Mouse (Mus musculus): ENCODE measurements around the gene Adamtsl1. TPM values are rescaled to one million over a fixed set of nuclear protein-coding genes. Genes with fewer than 3 reads are reported as not detected.

The Adamtsl1 gene
- polyA plus RNA-seq, 1 experiment: 0.55 TPM

- TF ChIP-seq POLR2A (IDR thresholded peaks at IDR 0.05; ENCODE audit: low read depth, low read length) (no peak), CTCF (IDR thresholded peaks at IDR 0.05; ENCODE audit: extremely low read depth, insufficient read depth, insufficient read length, insufficient replicate concordance) (no peak)
- no peak for DNase-seq (ENCODE audit: low read depth in 1 of 2, low spot score in 2 of 2)
- H3K36me3 ChIP-seq (ENCODE audit: control insufficient read depth, insufficient read depth, low read length): no peaks in the 10 kb centered on the region
- H3K4me3 ChIP-seq (ENCODE audit: extremely low read depth, insufficient read depth, insufficient read length): no peak overlapping the region
- H3K27me3 ChIP-seq (ENCODE audit: control insufficient read depth, insufficient read depth, low read length): no peaks in the 10 kb centered on the region
- WGBS: 76% methylated on average over 9 of the region's 9 CpGs
- no peak overlapping the region for H3K27ac ChIP-seq (ENCODE audit: insufficient read depth, low read length)
- no peaks in the 10 kb centered on the region for H3K4me1 ChIP-seq (ENCODE audit: control insufficient read depth, insufficient read depth, insufficient read length)
Measured at GRCm38 (mm10) chr4:85842113-85842512, 328.1 kb downstream of the Adamtsl1 start.

GRCm38 (mm10) chr4:85844381-85844780 is 330.4 kb downstream of the Adamtsl1 start:
- DNase-seq (ENCODE audit: low read depth in 1 of 2, low spot score in 2 of 2): no peak
- Histone ChIP-seq H3K36me3 (ENCODE audit: control insufficient read depth, insufficient read depth, low read length) (no peaks in the 10 kb centered on the region), H3K27ac (ENCODE audit: insufficient read depth, low read length) (no peak overlapping the region), H3K27me3 (ENCODE audit: control insufficient read depth, insufficient read depth, low read length) (no peaks in the 10 kb centered on the region), H3K4me1 (ENCODE audit: control insufficient read depth, insufficient read depth, insufficient read length) (no peaks in the 10 kb centered on the region), H3K4me3 (ENCODE audit: extremely low read depth, insufficient read depth, insufficient read length) (no peak overlapping the region)
- TF ChIP-seq CTCF (IDR thresholded peaks at IDR 0.05; ENCODE audit: extremely low read depth, insufficient read depth, insufficient read length, insufficient replicate concordance) (no peak), POLR2A (IDR thresholded peaks at IDR 0.05; ENCODE audit: low read depth, low read length) (no peak)

GRCm38 (mm10) chr4:85845931-85846330 is 332.0 kb downstream of the Adamtsl1 start:
- no peak overlapping the region for H3K27ac ChIP-seq (ENCODE audit: insufficient read depth, low read length)
- 71% methylated on average over 7 of the region's 7 CpGs for WGBS
- no peak overlapping the region for H3K4me3 ChIP-seq (ENCODE audit: extremely low read depth, insufficient read depth, insufficient read length)
- no peaks in the 10 kb centered on the region for H3K4me1 ChIP-seq (ENCODE audit: control insufficient read depth, insufficient read depth, insufficient read length)
- no peaks in the 10 kb centered on the region for H3K36me3 ChIP-seq (ENCODE audit: control insufficient read depth, insufficient read depth, low read length)
- no peaks in the 10 kb centered on the region for H3K27me3 ChIP-seq (ENCODE audit: control insufficient read depth, insufficient read depth, low read length)
- TF ChIP-seq CTCF (IDR thresholded peaks at IDR 0.05; ENCODE audit: extremely low read depth, insufficient read depth, insufficient read length, insufficient replicate concordance): no peak
- no peak for TF ChIP-seq POLR2A (IDR thresholded peaks at IDR 0.05; ENCODE audit: low read depth, low read length)
- no peak for DNase-seq (ENCODE audit: low read depth in 1 of 2, low spot score in 2 of 2)

GRCm38 (mm10) chr4:85853401-85853800 is 339.4 kb downstream of the Adamtsl1 start:
- Histone ChIP-seq H3K36me3 (ENCODE audit: control insufficient read depth, insufficient read depth, low read length) (no peaks in the 10 kb centered on the region), H3K27me3 (ENCODE audit: control insufficient read depth, insufficient read depth, low read length) (no peaks in the 10 kb centered on the region), H3K4me3 (ENCODE audit: extremely low read depth, insufficient read depth, insufficient read length) (no peak overlapping the region), H3K27ac (ENCODE audit: insufficient read depth, low read length) (no peak overlapping the region), H3K4me1 (ENCODE audit: control insufficient read depth, insufficient read depth, insufficient read length) (no peaks in the 10 kb centered on the region)
- WGBS: 85% methylated on average over 7 of the region's 7 CpGs
- TF ChIP-seq CTCF (IDR thresholded peaks at IDR 0.05; ENCODE audit: extremely low read depth, insufficient read depth, insufficient read length, insufficient replicate concordance): no peak
- TF ChIP-seq POLR2A (IDR thresholded peaks at IDR 0.05; ENCODE audit: low read depth, low read length): no peak
- no peak for DNase-seq (ENCODE audit: low read depth in 1 of 2, low spot score in 2 of 2)

GRCm38 (mm10) chr4:85854507-85854906 is 340.5 kb downstream of the Adamtsl1 start:
- Histone ChIP-seq H3K27me3 (ENCODE audit: control insufficient read depth, insufficient read depth, low read length) (no peaks in the 10 kb centered on the region), H3K27ac (ENCODE audit: insufficient read depth, low read length) (no peak overlapping the region), H3K4me1 (ENCODE audit: control insufficient read depth, insufficient read depth, insufficient read length) (no peaks in the 10 kb centered on the region), H3K4me3 (ENCODE audit: extremely low read depth, insufficient read depth, insufficient read length) (no peak overlapping the region), H3K36me3 (ENCODE audit: control insufficient read depth, insufficient read depth, low read length) (no peaks in the 10 kb centered on the region)
- whole genome bisulfite sequencing: 75% methylated on average over 8 of the region's 8 CpGs
- DNase-seq (ENCODE audit: low read depth in 1 of 2, low spot score in 2 of 2): no peak
- TF ChIP-seq POLR2A (IDR thresholded peaks at IDR 0.05; ENCODE audit: low read depth, low read length) (no peak), CTCF (IDR thresholded peaks at IDR 0.05; ENCODE audit: extremely low read depth, insufficient read depth, insufficient read length, insufficient replicate concordance) (no peak)

- no peak for DNase-seq (ENCODE audit: low read depth in 1 of 2, low spot score in 2 of 2)
- WGBS: 82% methylated on average over 6 of the region's 6 CpGs
- no peaks in the 10 kb centered on the region for H3K4me1 ChIP-seq (ENCODE audit: control insufficient read depth, insufficient read depth, insufficient read length)
- no peak overlapping the region for H3K27ac ChIP-seq (ENCODE audit: insufficient read depth, low read length)
- H3K4me3 ChIP-seq (ENCODE audit: extremely low read depth, insufficient read depth, insufficient read length): no peak overlapping the region
- no peaks in the 10 kb centered on the region for H3K27me3 ChIP-seq (ENCODE audit: control insufficient read depth, insufficient read depth, low read length)
- H3K36me3 ChIP-seq (ENCODE audit: control insufficient read depth, insufficient read depth, low read length): no peaks in the 10 kb centered on the region
- no peak for TF ChIP-seq CTCF (IDR thresholded peaks at IDR 0.05; ENCODE audit: extremely low read depth, insufficient read depth, insufficient read length, insufficient replicate concordance)
Measured at GRCm38 (mm10) chr4:85879376-85879775, 365.4 kb downstream of the Adamtsl1 start.

- Histone ChIP-seq H3K27ac (ENCODE audit: insufficient read depth, low read length) (no peak overlapping the region), H3K4me1 (ENCODE audit: control insufficient read depth, insufficient read depth, insufficient read length) (no peaks in the 10 kb centered on the region), H3K36me3 (ENCODE audit: control insufficient read depth, insufficient read depth, low read length) (no peaks in the 10 kb centered on the region), H3K27me3 (ENCODE audit: control insufficient read depth, insufficient read depth, low read length) (no peaks in the 10 kb centered on the region), H3K4me3 (ENCODE audit: extremely low read depth, insufficient read depth, insufficient read length) (no peak overlapping the region)
- no peak for DNase-seq (ENCODE audit: low read depth in 1 of 2, low spot score in 2 of 2)
- WGBS: 88% methylated on average over 4 of the region's 4 CpGs
- TF ChIP-seq POLR2A (IDR thresholded peaks at IDR 0.05; ENCODE audit: low read depth, low read length) (no peak), CTCF (IDR thresholded peaks at IDR 0.05; ENCODE audit: extremely low read depth, insufficient read depth, insufficient read length, insufficient replicate concordance) (no peak)
Measured at GRCm38 (mm10) chr4:85881318-85881717, 367.3 kb downstream of the Adamtsl1 start.

Data from spleen, adult 2 months (tissue).